33 mouse cellular contexts compared by ENCODE assay signal in the genomic region with DNA sequence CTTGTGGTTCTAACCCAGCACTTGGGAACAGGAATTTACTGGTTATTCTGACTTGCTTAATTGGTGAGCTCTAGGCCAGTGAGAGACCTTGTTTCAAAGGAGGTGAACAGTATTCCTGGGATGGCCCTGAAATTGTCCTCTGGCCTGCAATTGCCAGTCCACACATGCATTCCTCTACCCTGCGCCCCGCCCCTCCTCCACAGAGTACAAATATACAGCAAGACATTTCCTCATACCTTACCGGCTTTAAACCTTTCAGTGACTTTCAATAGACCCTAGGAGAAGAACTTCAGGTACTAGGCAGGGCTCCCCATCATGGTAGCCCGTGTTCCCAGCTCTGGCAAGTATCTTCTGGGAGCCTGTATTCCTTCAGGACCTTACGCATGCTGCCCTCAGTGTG. TPM values are rescaled to one million over a fixed set of nuclear protein-coding genes. Genes with fewer than 3 reads are reported as not detected.
DNase-seq lines count a peak whose midpoint lies in the region; ATAC-seq lines count a peak whose summit lies in the region.
"Had no signal": no experiment of that assay in that cellular context is flagged by ENCODE, and none has a peak within 500 bp of the region (broad histone marks: within the 10 kb centered on the region; RNA-seq: fewer than 3 reads in every experiment).

No protein-coding gene starts in this region.

- H3K9ac ChIP-seq in stomach, embryonic 16.5 days (ENCODE audit: low read length), result no peak overlapping the region
- H3K9ac ChIP-seq: embryonic facial prominence, embryonic 12.5 days; hindbrain, embryonic 13.5 days; limb, embryonic 13.5 days; liver, postnatal 0 days; midbrain, embryonic 15.5 days; neural tube, embryonic 15.5 days; stomach, embryonic 15.5 days had no signal

- peak overlapping the region; percentile 36; the same call in 1 of the 2 replicates for H3K27ac ChIP-seq in stomach, embryonic 16.5 days (ENCODE audit: low read length)
- H3K27ac ChIP-seq: embryonic facial prominence, embryonic 12.5 days; hindbrain, embryonic 13.5 days; kidney, postnatal 0 days; left cerebral cortex, adult 2 months; limb, embryonic 13.5 days; midbrain, embryonic 10.5 days; midbrain, embryonic 15.5 days; neural tube, embryonic 15.5 days; stomach, embryonic 15.5 days had no signal

- peak; percentile 23 for DNase-seq in urinary bladder, adult 2 months (ENCODE audit: low spot score)
- no peak for DNase-seq in urinary bladder, postnatal 4 days (ENCODE audit: low spot score in 2 of 2)
- DNase-seq in lung, postnatal 10 days, result peak; percentile 28
- DNase-seq in kidney, postnatal 14 days, result no peak
- no peak for DNase-seq in cerebellum, adult 9-10 months
- DNase-seq in kidney, postnatal 36 days, result no peak
- DNase-seq: adrenal gland, postnatal 14 days; cerebellum, adult 11 months; cerebellum, adult 9-11 months; embryo, embryonic 11 days; gastrocnemius, postnatal 36 days; heart, adult 18-20 months; heart, postnatal 4 days; kidney, adult 8-10 months; liver, postnatal 0 days; right cerebral cortex, postnatal 25 days; thymus, adult 18-20 months; thymus, postnatal 36 days had no signal

- no peaks in the 10 kb centered on the region for H3K36me3 ChIP-seq in stomach, embryonic 16.5 days (ENCODE audit: control insufficient read depth, insufficient read depth, low read length)
- H3K36me3 ChIP-seq: embryonic facial prominence, embryonic 12.5 days; hindbrain, embryonic 13.5 days; limb, embryonic 13.5 days; midbrain, embryonic 10.5 days; midbrain, embryonic 15.5 days; neural tube, embryonic 15.5 days; stomach, embryonic 15.5 days had no signal

- 71% methylated on average over 5 of the region's 5 CpGs for WGBS in stomach, embryonic 16.5 days

- H3K27me3 ChIP-seq in stomach, embryonic 16.5 days (ENCODE audit: control insufficient read depth, insufficient read depth, low read length), result no peaks in the 10 kb centered on the region
- H3K27me3 ChIP-seq: embryonic facial prominence, embryonic 12.5 days; hindbrain, embryonic 13.5 days; limb, embryonic 13.5 days; midbrain, embryonic 15.5 days; neural tube, embryonic 15.5 days; stomach, embryonic 15.5 days had no signal

- H3K4me2 ChIP-seq in stomach, embryonic 16.5 days (ENCODE audit: low read depth, low read length), result no peak overlapping the region
- H3K4me2 ChIP-seq: embryonic facial prominence, embryonic 12.5 days; heart, embryonic 11.5 days; hindbrain, embryonic 13.5 days; limb, embryonic 13.5 days; liver, embryonic 11.5 days; midbrain, embryonic 15.5 days; neural tube, embryonic 15.5 days; stomach, embryonic 15.5 days had no signal

- 0 out of 2 replicates have a peak, but pooled peaks cover 4% of the 10 kb centered on the region for H3K9me3 ChIP-seq in stomach, embryonic 16.5 days (replicated peaks; ENCODE audit: control insufficient read depth, low read length)
- H3K9me3 ChIP-seq: hindbrain, embryonic 13.5 days; midbrain, embryonic 15.5 days; neural tube, embryonic 15.5 days; stomach, embryonic 15.5 days had no signal

- no peaks in the 10 kb centered on the region for H3K4me1 ChIP-seq in stomach, embryonic 16.5 days (ENCODE audit: control insufficient read depth, insufficient read depth, low read length)
- H3K4me1 ChIP-seq: embryonic facial prominence, embryonic 12.5 days; hindbrain, embryonic 13.5 days; limb, embryonic 13.5 days; midbrain, embryonic 15.5 days; neural tube, embryonic 15.5 days; stomach, embryonic 15.5 days had no signal

- ATAC-seq in stomach, embryonic 16.5 days (ENCODE audit: insufficient read depth, low FRiP score), result 0 out of 2 replicates have a peak, but pooled peaks have one; percentile 22
- ATAC-seq: forebrain, embryonic 14.5 days; inflammation-experienced regulatory T-cells, adult 6 months; liver, postnatal 0 days; midbrain, embryonic 15.5 days; Patski had no signal

- no peak overlapping the region for H3K4me3 ChIP-seq in stomach, embryonic 16.5 days (replicated peaks; ENCODE audit: low read length)
- H3K4me3 ChIP-seq: embryonic facial prominence, embryonic 12.5 days; hindbrain, embryonic 13.5 days; left cerebral cortex, adult 2 months; limb, embryonic 13.5 days; midbrain, embryonic 10.5 days; midbrain, embryonic 15.5 days; neural tube, embryonic 15.5 days; stomach, embryonic 15.5 days had no signal

RNA-seq across cellular contexts. Expression of gene Hic2, which starts 7.8 kb away (rescaled TPM):
- 3.5 and 4.7 TPM in 2 replicates for polyA plus RNA-seq in urinary bladder, adult 2 months (2012; rRNA removed)
- polyA plus RNA-seq in stomach, embryonic 16.5 days (2015; fragmentation: Nextera tagmentation; extraction: Ambion mirVana), result 4.5 and 4.9 TPM in 2 replicates

RNA-seq across cellular contexts. Expression of gene Rimbp3, which starts 17.2 kb away (rescaled TPM):
- polyA plus RNA-seq in urinary bladder, adult 2 months (2012; rRNA removed), result 0.26 and 0.37 TPM in 2 replicates
- polyA plus RNA-seq in stomach, embryonic 16.5 days (2015; fragmentation: Nextera tagmentation; extraction: Ambion mirVana), result 0.44 and 0.57 TPM in 2 replicates
- polyA plus RNA-seq: liver, postnatal 0 days had no signal

RNA-seq across cellular contexts. Expression of gene Ube2l3, which starts 23.1 kb away (rescaled TPM):
- polyA plus RNA-seq in urinary bladder, adult 2 months (2012; rRNA removed), result 105 and 111 TPM in 2 replicates
- 320 and 331 TPM in 2 replicates for polyA plus RNA-seq in stomach, embryonic 16.5 days (2015; fragmentation: Nextera tagmentation; extraction: Ambion mirVana)

RNA-seq across cellular contexts. Expression of gene Tmem191c, which starts 50.3 kb away (rescaled TPM):
- 30.4 and 31.6 TPM in 2 replicates for polyA plus RNA-seq in urinary bladder, adult 2 months (2012; rRNA removed)
- 13.4 and 16.3 TPM in 2 replicates for polyA plus RNA-seq in stomach, embryonic 16.5 days (2015; fragmentation: Nextera tagmentation; extraction: Ambion mirVana)

Comparison
In these comparisons a context has a peak if more than half of its experiments do, and no peak if none do; other contexts are left out.
1. DNase-seq: peak in urinary bladder, adult 2 months (single experiment) and lung, postnatal 10 days (single experiment); none in urinary bladder, postnatal 4 days (0 of 2), kidney, postnatal 14 days (single experiment), cerebellum, adult 9-10 months (single experiment) and kidney, postnatal 36 days (0 of 2).